Mouse (Mus musculus) spleen, adult 2 months (tissue): Measurements from ENCODE around the gene Ibtk.

Experiments
- CTCF ChIP-seq: fragments of 200-500 bp; IDR thresholded peaks from 2 replicates; pipeline ENCODE4 v1.5.1; 2011; ENCODE audit warnings: mild to moderate bottlenecking, inconsistent platforms; ENCODE audit not compliant: insufficient read depth, insufficient read length, insufficient replicate concordance; ENCODE audit errors: extremely low read depth
- POLR2A ChIP-seq: fragments of 200-500 bp; IDR thresholded peaks from 2 replicates; pipeline ENCODE4 v1.6.1; 2011; ENCODE audit warnings: low read depth, low read length, inconsistent platforms

DNA sequence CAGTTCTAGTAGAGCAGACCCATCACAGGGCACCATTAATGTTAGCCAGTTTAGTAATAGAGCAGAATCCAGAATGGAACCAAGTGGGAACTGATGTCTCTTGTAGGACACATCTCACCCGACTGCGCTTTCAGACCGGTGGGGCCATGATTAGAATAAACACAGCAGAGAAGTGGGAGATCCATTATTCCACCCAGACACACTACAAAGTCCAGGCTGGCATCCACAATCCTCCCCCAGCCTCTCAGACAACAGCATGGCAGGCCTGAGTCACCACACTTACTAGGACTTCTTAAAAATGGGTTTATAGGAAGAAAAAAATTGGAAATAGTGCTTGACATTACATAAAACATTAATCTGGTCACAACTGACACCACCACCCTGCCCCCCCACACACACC, 53.5 kb downstream of the Ibtk start:
- no peak for TF ChIP-seq POLR2A
- TF ChIP-seq CTCF = no peak
